Mouse (Mus musculus) midbrain, postnatal 0 days (tissue): ENCODE data around the gene Gemin6. TPM values are rescaled to one million over a fixed set of nuclear protein-coding genes. Genes with fewer than 3 reads are reported as not detected.

Source experiments
- ATAC-seq: fragments of 200-750 bp; cut with Nextera tagmentation; 2 replicates; pipeline ENCODE4 v1.8.0; 2017; ENCODE audit warnings: moderate number of reproducible peaks, mild to moderate bottlenecking, moderate TSS enrichment, moderate library complexity; ENCODE audit not compliant: low FRiP score
- DNase-seq: peaks from one replicate; pipeline ENCODE4 v3.0.0-alpha.2; 2015; ENCODE audit warnings: low spot score
- H3K27ac ChIP-seq: fragments of 300-500 bp; sonication (generic); 2 replicates; pipeline ENCODE4 v1.5.1; 2014; ENCODE audit warnings: low read depth, mild to moderate bottlenecking, low read length, mixed read lengths
- H3K27me3 ChIP-seq: fragments of 300-500 bp; sonication (generic); 2 replicates; pipeline ENCODE4 v1.6.1; 2014; ENCODE audit warnings: low read length, control low read depth, mixed read lengths; ENCODE audit not compliant: insufficient read depth
- H3K36me3 ChIP-seq: fragments of 300-500 bp; sonication (generic); 2 replicates; pipeline ENCODE4 v1.6.1; 2014; ENCODE audit warnings: low read length, control low read depth, mixed read lengths; ENCODE audit not compliant: insufficient read depth
- H3K4me1 ChIP-seq: fragments of 300-500 bp; sonication (generic); 2 replicates; pipeline ENCODE4 v1.6.1; 2014; ENCODE audit warnings: mild to moderate bottlenecking, control low read depth, antibody characterized with exemption, low read length, mixed read lengths; ENCODE audit not compliant: insufficient read depth
- H3K4me2 ChIP-seq: fragments of 300-500 bp; sonication (generic); 2 replicates; pipeline ENCODE4 v1.6.1; 2014; ENCODE audit warnings: low read depth, mild to moderate bottlenecking, low read length, mixed read lengths; ENCODE audit not compliant: poor library complexity, severe bottlenecking
- H3K4me3 ChIP-seq: fragments of 300-500 bp; sonication (generic); 2 replicates; pipeline ENCODE4 v1.5.1; 2014; ENCODE audit warnings: low read depth, mild to moderate bottlenecking, low read length, moderate library complexity
- H3K9ac ChIP-seq: fragments of 300-500 bp; sonication (generic); replicated peaks from 2 replicates; pipeline ENCODE4 v1.6.1; 2014; ENCODE audit warnings: mild to moderate bottlenecking, low read length, moderate library complexity, mixed read lengths; ENCODE audit not compliant: poor library complexity, severe bottlenecking
- H3K9me3 ChIP-seq: fragments of 300-500 bp; sonication (generic); 2 replicates; pipeline ENCODE4 v1.6.1; 2016; ENCODE audit warnings: low read length, control low read depth
- CTCF ChIP-seq: IDR thresholded peaks from 2 replicates; pipeline ENCODE4 v1.5.1; 2016; ENCODE audit warnings: antibody characterized with exemption, mild to moderate bottlenecking
- WGBS: fragments of 180-500 bp; shearing (Covaris S2); extraction: QIAGEN DNeasy Blood & Tissue Kit; methylation state at CpG from one replicate; pipeline ENCODE4 v1.1.7; 2014; 5-methylcytosine and 5-hydroxymethylcytosine counted together
- polyA plus RNA-seq: library from polyadenylated mRNA; unstranded; fragments of >200 nt; fragmentation: Nextera tagmentation; extraction: Ambion mirVana; gene quantifications from 2 replicates; pipeline ENCODE4 v1.2.1, GENCODE M21; 2015
- total RNA-seq: library from RNA; depleted of rRNA; stranded (reverse); fragments of >200 nt; gene quantifications from 2 replicates; pipeline ENCODE4 v1.2.3, GENCODE M21; 2014

The Gemin6 gene
- total and polyA plus RNA-seq, 2 experiments from 2014 or later = 9.2 to 14.4 TPM

DNA sequence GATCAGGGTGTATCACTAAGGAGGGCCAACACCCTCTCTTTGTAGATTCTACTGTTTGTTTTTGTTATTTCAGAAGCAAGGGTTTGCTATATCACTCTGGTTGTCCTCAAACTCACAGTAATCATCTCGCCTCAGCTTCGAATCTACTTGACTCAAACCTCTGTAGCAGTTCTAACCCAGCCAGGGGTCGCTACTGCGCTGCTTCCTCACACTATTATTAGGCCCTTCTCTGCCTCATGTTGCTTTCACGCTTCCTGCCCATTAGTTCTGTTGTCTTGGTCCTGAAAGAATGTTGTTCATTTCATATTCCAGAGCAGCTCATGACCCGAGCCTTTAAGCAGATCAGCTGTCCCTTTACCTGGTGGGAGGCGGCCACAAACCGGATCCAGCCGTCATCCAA, 17.4 kb downstream of the Gemin6 start:
- no peak for DNase-seq
- Histone ChIP-seq H3K4me3 (no peak overlapping the region), H3K4me2 (no peak overlapping the region), H3K27ac (no peak overlapping the region), H3K4me1 (no peaks in the 10 kb centered on the region), H3K27me3 (no peaks in the 10 kb centered on the region), H3K9me3 (no peaks in the 10 kb centered on the region), H3K9ac (no peak overlapping the region), H3K36me3 (peaks cover 74% of the 10 kb centered on the region)
- WGBS = 91% methylated on average over 9 of the region's 9 CpGs
- no peak for TF ChIP-seq CTCF
- no peak for ATAC-seq

DNA sequence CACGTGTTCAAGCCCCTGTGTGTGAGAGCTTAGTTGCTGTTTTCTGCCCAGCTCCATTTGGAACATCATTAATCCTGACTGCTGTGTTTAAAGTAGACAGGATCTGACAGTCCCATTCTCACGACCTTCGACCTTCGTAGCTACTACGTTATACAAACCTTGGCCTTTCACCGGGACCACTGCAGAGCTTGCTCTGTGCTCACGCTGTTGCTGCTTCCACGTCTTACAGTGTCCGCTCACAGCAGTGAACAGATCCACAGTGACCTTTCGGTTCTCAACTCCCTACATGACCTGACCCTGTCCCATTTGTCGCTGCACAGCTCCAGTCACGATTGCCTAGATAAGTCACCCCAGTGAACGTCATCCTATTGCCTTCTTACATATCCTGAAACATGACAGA, 18.9 kb downstream of the Gemin6 start:
- Histone ChIP-seq H3K27ac (no peak overlapping the region), H3K9me3 (no peaks in the 10 kb centered on the region), H3K36me3 (peaks cover 79% of the 10 kb centered on the region), H3K4me2 (no peak overlapping the region), H3K4me3 (no peak overlapping the region), H3K27me3 (no peaks in the 10 kb centered on the region), H3K4me1 (no peaks in the 10 kb centered on the region), H3K9ac (no peak overlapping the region)
- no peak for ATAC-seq
- no peak for TF ChIP-seq CTCF
- 79% methylated on average over 13 of the region's 13 CpGs for WGBS
- no peak for DNase-seq

DNA sequence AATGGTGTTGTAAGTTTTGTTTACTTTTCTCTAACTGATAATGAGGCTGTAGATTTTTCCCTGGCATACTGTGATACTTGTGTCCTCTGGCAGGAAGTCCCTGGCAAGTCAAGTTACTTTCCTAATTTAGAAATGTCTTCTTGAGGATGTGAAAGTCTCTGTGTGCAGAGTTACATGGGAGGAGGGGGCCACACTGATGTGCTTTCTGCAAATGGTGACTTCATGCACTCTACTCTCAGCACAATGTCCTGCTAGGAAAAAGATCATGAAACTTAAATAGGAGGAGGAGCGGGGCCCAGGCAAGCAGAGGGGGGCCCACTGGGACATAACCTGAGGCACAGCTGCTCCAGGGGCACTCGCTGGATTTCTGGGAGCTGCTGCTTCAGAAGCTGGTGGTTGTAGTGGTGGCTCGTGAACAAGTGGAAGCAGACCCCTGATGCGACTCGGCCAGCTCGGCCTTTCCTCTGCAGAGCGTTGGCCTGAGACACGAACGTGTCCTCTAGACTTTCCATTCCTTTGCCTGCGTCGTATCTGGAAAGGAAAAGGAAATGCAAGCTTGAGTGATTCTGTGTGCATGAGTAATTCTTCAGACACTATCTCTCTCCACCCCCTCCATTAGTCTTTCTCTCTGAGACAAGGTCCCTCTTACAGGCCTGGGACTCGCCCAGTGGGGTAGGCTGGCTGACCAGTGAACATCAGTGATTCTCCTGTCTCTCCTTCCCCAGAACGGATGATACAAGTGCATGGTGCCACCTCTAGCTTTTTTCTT, 28.7 kb downstream of the Gemin6 start:
- no peak for TF ChIP-seq CTCF
- H3K36me3 ChIP-seq = peaks cover 80% of the 10 kb centered on the region
- H3K27ac ChIP-seq = no peak overlapping the region

DNA sequence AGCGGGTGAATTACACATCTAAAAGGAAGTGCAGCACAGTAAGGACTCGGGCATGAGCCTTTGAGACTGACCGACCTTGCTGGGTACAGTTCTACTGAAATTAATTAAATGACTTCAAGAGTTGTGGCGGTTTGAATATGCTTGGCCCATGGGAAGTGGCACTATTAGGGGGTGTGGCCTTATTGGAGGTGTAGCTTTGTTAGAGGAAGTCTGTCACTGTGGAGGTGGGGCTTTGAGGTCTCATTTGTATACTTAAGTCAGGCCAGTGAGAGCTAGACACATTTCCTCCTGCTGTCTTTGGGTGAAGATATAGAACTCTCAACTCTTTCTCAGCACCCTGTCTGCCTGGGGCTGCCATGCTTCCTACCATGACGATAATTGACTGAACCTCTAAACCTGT, 30.2 kb downstream of the Gemin6 start:
- Histone ChIP-seq H3K4me3 (no peak overlapping the region), H3K9me3 (no peaks in the 10 kb centered on the region), H3K27me3 (no peaks in the 10 kb centered on the region), H3K36me3 (peaks cover 81% of the 10 kb centered on the region), H3K4me2 (no peak overlapping the region), H3K4me1 (no peaks in the 10 kb centered on the region), H3K9ac (no peak overlapping the region), H3K27ac (no peak overlapping the region)
- TF ChIP-seq CTCF = no peak
- WGBS = 96% methylated on average over 5 of the region's 5 CpGs
- ATAC-seq (no peak), DNase-seq (no peak)

More for the DNA sequence above, 28.7 kb downstream of the Gemin6 start:
- WGBS = 89% methylated on average over 13 of the region's 13 CpGs
- H3K9ac ChIP-seq = no peak overlapping the region
- H3K9me3 ChIP-seq = no peaks in the 10 kb centered on the region
- no peaks in the 10 kb centered on the region for H3K4me1 ChIP-seq
- H3K27me3 ChIP-seq = no peaks in the 10 kb centered on the region
- H3K4me3 ChIP-seq = no peak overlapping the region
- DNase-seq (no peak), ATAC-seq (no peak)
- no peak overlapping the region for H3K4me2 ChIP-seq

DNA sequence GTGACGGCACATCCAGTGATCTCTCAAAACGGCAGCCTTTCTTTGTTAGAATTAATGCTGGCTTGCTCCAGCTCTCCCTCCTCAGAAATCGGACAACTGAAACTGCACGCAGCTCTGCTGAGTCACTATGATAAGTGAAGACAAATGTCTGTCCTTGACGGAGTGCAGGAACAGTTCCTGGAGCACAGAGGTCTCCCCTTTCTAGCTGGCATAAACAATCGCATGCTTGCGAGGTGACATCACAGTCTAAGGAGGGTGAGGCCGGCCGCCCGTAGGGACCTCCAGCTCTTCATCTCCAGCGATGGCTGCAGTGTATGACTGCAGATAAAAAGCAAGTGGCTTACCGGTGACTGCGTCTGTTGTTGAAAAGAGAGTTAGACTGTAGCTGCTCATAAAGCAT, 31.0 kb downstream of the Gemin6 start:
- Histone ChIP-seq H3K27me3 (no peaks in the 10 kb centered on the region), H3K4me3 (no peak overlapping the region), H3K9me3 (no peaks in the 10 kb centered on the region), H3K4me1 (no peaks in the 10 kb centered on the region), H3K36me3 (peaks cover 81% of the 10 kb centered on the region), H3K9ac (no peak overlapping the region), H3K27ac (no peak overlapping the region), H3K4me2 (no peak overlapping the region)
- DNase-seq (no peak), ATAC-seq (no peak)
- TF ChIP-seq CTCF = no peak
- 73% methylated on average over 13 of the region's 13 CpGs for WGBS

DNA sequence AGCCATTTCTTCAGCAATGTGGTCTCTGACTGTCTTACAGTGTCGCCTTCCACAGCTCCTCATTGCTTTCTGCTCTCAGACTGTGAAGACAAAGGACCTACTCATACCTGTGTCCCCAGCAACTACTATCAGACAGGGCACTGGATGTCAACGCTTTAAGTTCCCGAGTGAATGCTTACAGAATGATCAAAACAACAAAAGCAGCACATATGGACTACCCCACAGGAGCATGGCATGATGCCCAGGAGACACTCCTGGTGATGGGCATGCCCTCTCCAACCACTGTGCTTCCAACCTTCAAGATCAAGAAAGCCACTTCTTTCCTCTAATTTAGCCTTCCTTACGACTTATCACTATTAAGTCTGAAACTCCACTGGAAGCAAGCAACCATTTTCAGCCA, 42.8 kb downstream of the Gemin6 start:
- no peak for TF ChIP-seq CTCF
- H3K36me3 ChIP-seq = peaks cover 61% of the 10 kb centered on the region

More for the DNA sequence above, 42.8 kb downstream of the Gemin6 start:
- WGBS = 93% methylated on average over 4 of the region's 4 CpGs
- no peak for DNase-seq
- no peak overlapping the region for H3K4me2 ChIP-seq
- H3K4me3 ChIP-seq = no peak overlapping the region
- H3K4me1 ChIP-seq = no peaks in the 10 kb centered on the region
- no peak overlapping the region for H3K9ac ChIP-seq
- no peak overlapping the region for H3K27ac ChIP-seq
- no peaks in the 10 kb centered on the region for H3K9me3 ChIP-seq
- ATAC-seq = no peak
- H3K27me3 ChIP-seq = no peaks in the 10 kb centered on the region
